Mouse (Mus musculus) brain, embryonic 14.5 days (tissue): Measurements from ENCODE around the gene Tbx21.
A peak's percentile ranks its signal among the peaks of the same experiment; 100 is the strongest.

Experiments
- CTCF ChIP-seq: fragments of 200-500 bp; IDR thresholded peaks from 2 replicates; pipeline ENCODE4 v1.5.1; 2012; ENCODE audit warnings: inconsistent platforms, mild to moderate bottlenecking, moderate library complexity, borderline replicate concordance; ENCODE audit not compliant: insufficient read depth, insufficient read length; ENCODE audit errors: extremely low read depth
- POLR2A ChIP-seq: fragments of 200-500 bp; IDR thresholded peaks from 2 replicates; pipeline ENCODE4 v1.6.1; 2012; ENCODE audit warnings: mild to moderate bottlenecking, inconsistent platforms, borderline replicate concordance; ENCODE audit not compliant: poor library complexity, insufficient read depth, insufficient read length, severe bottlenecking; ENCODE audit errors: extremely low read depth

DNA sequence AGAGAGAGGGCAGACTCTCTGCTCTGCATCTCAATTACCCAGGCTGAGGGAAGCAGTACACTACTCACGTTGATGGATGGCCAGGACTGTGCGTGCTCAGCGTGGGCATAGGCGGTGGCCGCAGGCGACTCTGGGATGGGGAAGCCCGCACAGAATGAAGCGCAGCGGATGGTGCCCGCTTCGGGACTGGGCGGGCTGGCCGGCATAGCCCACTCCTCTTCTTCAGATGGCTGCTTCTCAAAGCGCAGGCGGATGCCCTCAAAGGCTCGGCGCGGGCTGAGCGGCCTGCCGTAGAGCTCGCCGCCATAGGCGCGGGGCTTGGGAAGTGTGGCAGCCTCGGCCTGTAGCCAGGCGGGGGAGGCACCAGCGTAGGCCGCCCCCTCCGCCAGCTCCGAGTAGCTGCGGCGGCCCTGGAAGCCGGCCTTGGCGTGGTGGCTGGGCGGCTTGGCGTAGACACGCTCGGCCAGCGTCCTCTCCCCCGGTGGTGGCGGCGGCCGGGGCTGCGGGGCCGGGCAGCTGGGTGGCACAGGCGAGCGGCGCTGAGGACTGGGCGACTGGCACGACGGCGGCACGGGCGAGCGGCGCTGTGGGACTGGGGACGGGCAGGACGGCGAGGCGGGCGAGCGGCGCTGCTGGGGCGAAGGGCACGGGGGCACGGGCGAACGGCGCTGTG, 23.6 kb upstream of the Tbx21 start:
- TF ChIP-seq CTCF (no peak), POLR2A (0 out of 2 replicates have a peak, but pooled peaks have one; percentile 16)
